Mouse (Mus musculus) heart, embryonic 14.5 days (tissue): ENCODE data around the gene Acsm4. TPM values are rescaled to one million over a fixed set of nuclear protein-coding genes. Genes with fewer than 3 reads are reported as not detected.
"Not testable (repeated sequence)": the region's sequence is repeated elsewhere in the genome, so short reads cannot be mapped to it uniquely, and the experiment has no call there.

ENCODE experiments used
- ATAC-seq: fragments of 200-750 bp; cut with Nextera tagmentation; 2 replicates; pipeline ENCODE4 v1.8.0; 2017; ENCODE audit warnings: low read depth, moderate TSS enrichment; ENCODE audit not compliant: insufficient number of reproducible peaks, insufficient read depth, low FRiP score
- H3K27ac ChIP-seq, 2 experiments: fragments of 200-500 bp in 1 of 2; fragments of 300-500 bp in 1 of 2; sonication (generic) in 1 of 2; replicated peaks in 1 of 2; 2 replicates each; pipeline ENCODE4 v1.5.1; 2012 to 2014; ENCODE audit warnings: low read depth in 2 of 2, low read length in 2 of 2, control low read depth in 1 of 2, mild to moderate bottlenecking in 1 of 2, mixed read lengths in 1 of 2; ENCODE audit not compliant: control insufficient read depth in 1 of 2, insufficient read depth in 1 of 2
- H3K27me3 ChIP-seq: fragments of 300-500 bp; sonication (generic); 2 replicates; pipeline ENCODE4 v1.6.1; 2014; ENCODE audit warnings: mild to moderate bottlenecking, low read length, control low read depth; ENCODE audit not compliant: control insufficient read depth, insufficient read depth
- H3K36me3 ChIP-seq: fragments of 300-500 bp; sonication (generic); 2 replicates; pipeline ENCODE4 v1.6.1; 2014; ENCODE audit warnings: mild to moderate bottlenecking, control low read depth, low read length, mixed read lengths; ENCODE audit not compliant: control insufficient read depth, insufficient read depth
- H3K4me1 ChIP-seq, 2 experiments: fragments of 200-500 bp in 1 of 2; fragments of 300-500 bp in 1 of 2; sonication (generic) in 1 of 2; 2 replicates each; pipeline ENCODE4 v1.6.1; 2012 to 2014; ENCODE audit warnings: low read length in 2 of 2, control low read depth in 1 of 2, mixed read lengths in 1 of 2; ENCODE audit not compliant: control insufficient read depth in 2 of 2, insufficient read depth in 2 of 2
- H3K4me2 ChIP-seq: fragments of 300-500 bp; sonication (generic); 2 replicates; pipeline ENCODE4 v1.6.1; 2014; ENCODE audit warnings: mild to moderate bottlenecking, low read length
- H3K4me3 ChIP-seq, 2 experiments: fragments of 200-500 bp in 1 of 2; fragments of 300-500 bp in 1 of 2; sonication (generic) in 1 of 2; 2 replicates each; pipeline ENCODE4 v1.5.1; 2012 to 2014; ENCODE audit warnings: low read length in 2 of 2, mild to moderate bottlenecking in 2 of 2, control low read depth in 1 of 2, low read depth in 1 of 2, moderate library complexity in 1 of 2; ENCODE audit not compliant: control insufficient read depth in 1 of 2, insufficient read depth in 1 of 2
- H3K9ac ChIP-seq: fragments of 300-500 bp; sonication (generic); 2 replicates; pipeline ENCODE4 v1.6.1; 2014; ENCODE audit warnings: mild to moderate bottlenecking, low read length
- H3K9me3 ChIP-seq: fragments of 300-500 bp; sonication (generic); 2 replicates; pipeline ENCODE4 v1.6.1; 2016; ENCODE audit warnings: low read length, control low read depth; ENCODE audit not compliant: control insufficient read depth
- WGBS: fragments of 180-500 bp; shearing (Covaris S2); extraction: QIAGEN DNeasy Blood & Tissue Kit; methylation state at CpG from one replicate; pipeline ENCODE4 v1.1.7; 2014; 5-methylcytosine and 5-hydroxymethylcytosine counted together
- polyA plus RNA-seq: library from polyadenylated mRNA; unstranded; fragments of >200 nt; fragmentation: Nextera tagmentation; extraction: Ambion mirVana; gene quantifications from 2 replicates; pipeline ENCODE4 v1.2.1, GENCODE M21; 2014

Gene Acsm4
- polyA plus RNA-seq, 1 experiment from 2014 or later, result not detected

DNA sequence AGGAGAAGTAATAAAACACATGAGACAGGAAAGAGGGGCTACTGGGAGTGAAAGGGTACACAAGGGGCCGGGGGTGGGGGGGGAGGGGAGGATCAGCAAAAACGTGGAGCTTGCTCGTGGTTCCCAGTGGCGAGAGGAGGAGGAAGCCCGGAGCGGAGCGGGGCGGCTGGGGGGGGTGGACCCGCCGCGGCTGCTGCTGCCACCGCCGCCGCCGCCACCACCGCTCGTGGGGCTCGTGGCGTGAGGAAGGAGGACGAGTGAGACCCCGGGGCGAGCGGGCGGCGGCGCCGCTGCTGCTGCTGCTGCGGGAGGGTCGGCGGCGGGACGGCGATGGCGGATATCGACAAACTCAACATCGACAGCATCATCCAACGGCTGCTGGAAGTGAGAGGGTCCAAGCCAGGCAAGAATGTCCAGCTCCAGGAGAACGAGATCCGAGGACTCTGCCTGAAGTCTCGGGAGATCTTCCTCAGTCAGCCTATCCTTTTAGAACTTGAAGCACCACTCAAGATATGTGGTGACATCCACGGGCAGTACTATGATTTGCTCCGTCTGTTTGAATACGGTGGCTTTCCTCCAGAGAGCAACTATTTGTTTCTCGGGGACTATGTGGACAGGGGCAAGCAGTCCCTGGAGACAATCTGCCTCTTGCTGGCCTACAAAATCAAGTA is 50.1 kb downstream of the Acsm4 start:
- not testable (repeated sequence) for H3K4me1 ChIP-seq, H3K27ac ChIP-seq, ATAC-seq, H3K27me3 ChIP-seq, H3K9me3 ChIP-seq, H3K9ac ChIP-seq, H3K36me3 ChIP-seq
- peak overlapping the region; percentile 34 to 39 for H3K4me3 ChIP-seq
- H3K4me2 ChIP-seq, result peak overlapping the region; percentile 61
- 2% methylated on average over 24 of the region's 44 CpGs for WGBS

DNA sequence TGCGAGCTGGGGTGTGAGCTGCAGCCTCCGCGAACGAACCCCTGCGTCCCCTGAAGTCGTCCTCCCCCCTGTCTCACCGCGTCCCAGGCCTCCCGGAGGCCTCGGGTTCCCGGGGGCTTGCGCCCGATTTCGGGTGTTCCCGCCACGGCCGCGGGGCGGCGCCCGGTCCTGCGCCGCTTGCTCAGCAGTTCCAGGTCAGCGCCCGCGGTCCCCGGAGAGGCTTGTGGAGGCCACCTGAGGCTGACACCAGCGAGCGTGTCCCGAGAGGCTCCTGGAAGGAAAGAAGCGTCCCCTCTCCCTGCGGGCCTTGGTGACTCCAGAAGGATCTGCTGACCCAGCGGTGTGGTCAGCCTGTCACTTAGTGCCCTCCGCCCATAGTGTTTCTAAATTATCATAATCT is 54.5 kb downstream of the Acsm4 start:
- H3K4me3 ChIP-seq, result peak overlapping the region in 1 of 2 experiments; percentile 18; a peak in 1 of 4 replicates
- H3K27ac ChIP-seq, result no peak overlapping the region

GRCm38 (mm10) chr7:119745869-119746268 is 56.0 kb downstream of the Acsm4 start:
- Histone ChIP-seq H3K9me3 (no peaks in the 10 kb centered on the region), H3K27me3 (no peaks in the 10 kb centered on the region; the same call in 1 of the 2 replicates), H3K9ac (no peak overlapping the region), H3K36me3 (no peaks in the 10 kb centered on the region), H3K4me1 (no peaks in the 10 kb centered on the region), H3K4me2 (no peak overlapping the region), H3K4me3 (no peak overlapping the region), H3K27ac (no peak overlapping the region)
- 71% methylated on average over 1 of the region's 1 CpGs for WGBS
- ATAC-seq, result no peak

More for the DNA sequence above, 54.5 kb downstream of the Acsm4 start:
- no peak for ATAC-seq
- 10% methylated on average over 34 of the region's 34 CpGs for WGBS
- Histone ChIP-seq H3K36me3 (no peaks in the 10 kb centered on the region), H3K4me1 (no peaks in the 10 kb centered on the region), H3K4me2 (peak overlapping the region; percentile 49), H3K9me3 (no peaks in the 10 kb centered on the region), H3K9ac (peak overlapping the region; percentile 38; the same call in 1 of the 2 replicates), H3K27me3 (no peaks in the 10 kb centered on the region; the same call in 1 of the 2 replicates)

- no peaks in the 10 kb centered on the region for H3K4me1 ChIP-seq
- WGBS, result 71% methylated on average over 1 of the region's 2 CpGs
- H3K4me3 ChIP-seq, result no peak overlapping the region
- no peak overlapping the region for H3K27ac ChIP-seq
- H3K4me2 ChIP-seq, result no peak overlapping the region
- H3K9ac ChIP-seq, result no peak overlapping the region
- H3K36me3 ChIP-seq, result no peaks in the 10 kb centered on the region
- no peaks in the 10 kb centered on the region for H3K9me3 ChIP-seq
- no peaks in the 10 kb centered on the region; the same call in 1 of the 2 replicates for H3K27me3 ChIP-seq
- no peak for ATAC-seq
These were observed 58.9 kb downstream of the Acsm4 start for GRCm38 (mm10) chr7:119748761-119749160.

DNA sequence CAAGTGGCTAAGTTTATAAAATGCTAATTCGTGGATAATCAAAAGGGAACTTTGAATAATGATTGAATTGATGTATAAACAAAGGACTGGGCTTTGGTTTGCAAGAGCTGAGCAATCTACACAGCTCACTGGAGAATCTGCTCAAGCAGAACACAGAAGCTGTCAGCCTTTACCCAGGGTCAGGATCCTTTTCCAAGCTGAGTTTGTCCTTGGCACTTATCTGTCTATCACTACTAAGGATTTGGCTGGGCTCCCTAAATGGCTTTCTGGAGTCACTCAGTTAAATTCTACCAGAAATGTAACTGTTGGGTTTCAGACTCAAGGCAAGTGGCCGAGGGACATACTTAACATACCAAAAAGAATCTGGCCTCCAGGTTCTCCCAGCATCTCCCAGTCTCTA is 60.1 kb downstream of the Acsm4 start:
- 26% methylated on average over 2 of the region's 2 CpGs for WGBS
- ATAC-seq, result no peak
- no peaks in the 10 kb centered on the region for H3K4me1 ChIP-seq
- no peak overlapping the region for H3K27ac ChIP-seq
- no peak overlapping the region for H3K4me3 ChIP-seq
- no peaks in the 10 kb centered on the region for H3K27me3 ChIP-seq
- H3K9ac ChIP-seq, result no peak overlapping the region
- H3K36me3 ChIP-seq, result no peaks in the 10 kb centered on the region
- no peak overlapping the region for H3K4me2 ChIP-seq
- H3K9me3 ChIP-seq, result no peaks in the 10 kb centered on the region

DNA sequence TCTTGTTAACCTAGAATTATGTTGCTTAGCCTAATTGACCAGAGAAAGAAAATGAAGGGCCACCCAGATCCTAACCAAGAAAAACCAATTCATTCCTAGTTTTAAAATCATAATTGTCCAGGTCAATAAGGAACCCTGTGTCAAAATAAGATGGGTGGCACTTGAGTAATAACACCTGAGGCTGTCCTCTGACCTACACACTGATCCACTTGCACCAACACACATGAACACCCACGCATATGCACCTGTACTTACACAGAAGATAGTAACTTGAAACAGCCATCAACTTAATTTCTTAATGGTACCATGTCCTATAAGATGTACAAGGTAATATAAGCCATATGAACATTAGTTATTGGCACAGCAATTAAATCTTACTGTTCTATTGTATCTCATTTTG is 63.9 kb downstream of the Acsm4 start:
- Histone ChIP-seq H3K9ac (no peak overlapping the region), H3K4me1 (no peaks in the 10 kb centered on the region), H3K36me3 (no peaks in the 10 kb centered on the region), H3K27me3 (no peaks in the 10 kb centered on the region), H3K27ac (no peak overlapping the region), H3K4me2 (no peak overlapping the region), H3K4me3 (no peak overlapping the region), H3K9me3 (no peaks in the 10 kb centered on the region)
- WGBS, result 91% methylated on average over 1 of the region's 1 CpGs
- ATAC-seq, result no peak

- H3K4me3 ChIP-seq, result no peak within 1 kb of the TSS
- ATAC-seq, result no peak
- H3K36me3 ChIP-seq, result no peaks in the 10 kb centered on the region
- H3K27ac ChIP-seq, result no peak within 1 kb of the TSS
- no peaks in the 10 kb centered on the region for H3K9me3 ChIP-seq
- H3K27me3 ChIP-seq, result no peaks in the 10 kb centered on the region
- H3K4me1 ChIP-seq, result no peaks in the 10 kb centered on the region
- 65% methylated on average over 11 of the region's 11 CpGs for WGBS
- H3K4me2 ChIP-seq, result no peak within 1 kb of the TSS
- H3K9ac ChIP-seq, result no peak within 1 kb of the TSS
These were observed 70.7 kb downstream of the Acsm4 start, which contains the start of gene Acsm3 for GRCm38 (mm10) chr7:119760527-119760951. Acsm3 (plus strand) TSS chr7:119760923.
